Mouse (Mus musculus): ENCODE data around the gene Pdss2.

Pdss2 gene

GRCm38 (mm10) chr10:43312658-43313417 lies 91.6 kb downstream of the Pdss2 start:
- DNase-seq (ENCODE audit: low spot score) = no peak

DNA sequence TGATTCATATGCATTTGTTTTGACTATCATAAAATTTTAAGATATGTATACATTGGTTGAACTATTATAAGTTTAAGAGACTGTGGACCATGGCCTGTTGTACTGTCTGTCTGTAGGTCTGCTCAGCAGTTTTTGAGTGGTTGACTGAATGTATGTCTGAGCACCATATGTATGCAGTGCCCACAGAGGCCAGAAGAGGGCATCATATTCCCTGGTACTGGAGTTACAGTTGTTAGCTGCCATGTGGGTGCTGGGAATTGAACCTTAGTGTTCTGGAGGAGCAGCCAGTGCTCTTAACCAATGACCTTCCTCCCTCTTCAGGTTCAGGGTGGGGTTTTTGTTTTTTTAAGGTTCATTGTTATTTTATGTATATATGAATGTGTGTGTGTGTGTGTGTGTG lies 93.9 kb downstream of the Pdss2 start:
- no peak for DNase-seq (ENCODE audit: low spot score)

DNA sequence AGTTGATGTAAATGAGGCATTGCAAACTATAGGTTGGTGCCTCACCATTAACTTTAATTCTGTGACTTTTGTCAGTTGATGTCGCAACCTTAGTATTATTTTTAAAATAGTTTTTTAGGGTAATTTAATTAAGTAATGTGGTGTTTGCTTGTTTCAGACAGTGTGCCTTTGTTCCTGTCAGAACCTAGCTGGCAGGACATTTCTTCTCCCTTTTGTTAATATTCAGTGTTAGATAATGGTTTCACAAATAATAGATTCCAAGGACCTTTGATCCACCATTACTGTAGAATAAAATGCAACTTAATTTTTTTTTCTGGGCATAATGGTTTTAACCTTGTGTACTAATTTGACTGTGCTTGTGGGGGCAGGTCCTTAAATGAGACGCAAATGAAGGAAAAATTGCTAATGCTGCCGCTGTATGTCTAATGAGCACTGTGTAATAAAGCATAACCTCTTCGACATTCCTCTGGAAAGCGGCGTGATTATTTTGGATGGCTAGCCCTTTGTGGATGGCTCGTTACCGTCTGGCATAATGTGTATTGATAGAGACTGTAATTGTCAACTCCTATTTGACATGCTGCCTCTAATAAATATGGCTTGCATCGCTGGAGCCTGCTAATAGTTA lies 96.2 kb downstream of the Pdss2 start:
- DNase-seq (ENCODE audit: low spot score) = no peak

- DNase-seq (ENCODE audit: low spot score) = no peak
These were observed 99.7 kb downstream of the Pdss2 start for GRCm38 (mm10) chr10:43321019-43321418.

- DNase-seq (ENCODE audit: low spot score) = no peak
These were observed 101.3 kb downstream of the Pdss2 start for GRCm38 (mm10) chr10:43322446-43323178.

DNA sequence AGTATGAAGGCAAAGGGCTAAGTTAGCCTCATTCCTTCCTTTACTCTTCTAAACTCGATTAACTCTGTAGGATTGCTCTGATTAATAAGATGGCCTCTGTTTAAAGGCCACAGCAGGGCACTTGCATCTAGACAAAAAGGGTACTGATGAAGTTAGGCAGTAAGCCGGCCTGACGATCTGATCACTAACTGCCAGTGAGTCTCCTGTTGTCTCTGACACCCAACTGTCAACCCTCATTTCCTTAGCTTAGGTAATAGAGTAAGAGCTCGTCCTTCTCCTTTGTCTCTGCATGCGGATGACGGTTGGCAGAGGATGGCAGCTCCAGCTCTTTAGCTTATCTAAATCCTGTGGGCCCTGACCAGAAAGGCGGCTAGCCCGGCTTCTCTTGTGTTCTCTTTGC lies 102.1 kb downstream of the Pdss2 start:
- DNase-seq (ENCODE audit: low spot score) = no peak

- DNase-seq (ENCODE audit: low spot score) = no peak
These were observed 108.5 kb downstream of the Pdss2 start for GRCm38 (mm10) chr10:43329813-43330212.

- DNase-seq (ENCODE audit: low spot score) = no peak
These were observed 109.4 kb downstream of the Pdss2 start for GRCm38 (mm10) chr10:43330691-43331090.

DNA sequence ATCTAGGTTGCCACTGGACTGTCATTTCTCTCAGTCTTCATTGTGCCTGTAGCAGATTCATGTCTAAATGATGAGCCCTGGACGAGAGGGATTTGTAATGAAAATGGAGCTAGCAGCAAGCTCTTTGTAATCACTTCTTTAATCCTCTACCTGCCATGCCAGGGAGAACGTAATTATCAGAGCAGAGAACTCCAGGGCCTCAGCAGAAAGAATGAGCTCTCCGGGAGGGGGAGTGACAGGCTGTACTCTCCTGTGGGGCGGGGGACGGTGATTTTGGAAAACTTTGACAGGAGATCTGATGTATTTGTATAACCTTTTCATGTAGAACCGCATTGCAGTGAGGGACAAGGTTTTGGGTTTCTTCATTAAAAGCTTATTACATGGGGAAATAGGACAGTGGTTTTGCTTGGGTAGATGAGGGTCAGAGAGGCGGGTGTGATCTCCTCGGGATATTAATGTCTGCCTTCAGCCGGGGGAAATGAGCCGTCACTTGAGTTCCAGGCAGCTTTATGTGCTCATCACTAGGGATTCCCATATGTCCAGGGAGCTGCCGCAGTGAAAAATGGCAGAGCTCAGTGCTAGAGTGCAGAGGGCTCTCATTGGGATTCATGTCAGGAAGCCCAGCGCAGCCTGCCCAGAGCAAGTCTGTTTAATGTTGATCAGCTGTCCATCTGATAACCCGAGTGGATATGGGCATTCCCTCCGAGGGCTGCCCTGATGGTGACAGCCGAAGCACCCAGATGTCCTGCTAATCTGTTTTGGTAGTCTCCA lies 110.8 kb downstream of the Pdss2 start:
- peak; percentile 42 for DNase-seq (ENCODE audit: low spot score)

GRCm38 (mm10) chr10:43335874-43336273 lies 114.6 kb downstream of the Pdss2 start:
- DNase-seq (ENCODE audit: low spot score) = no peak

GRCm38 (mm10) chr10:43337110-43337509 lies 115.8 kb downstream of the Pdss2 start:
- no peak for DNase-seq (ENCODE audit: low spot score)

GRCm38 (mm10) chr10:43339811-43340210 lies 118.5 kb downstream of the Pdss2 start:
- no peak for DNase-seq (ENCODE audit: low spot score)

GRCm38 (mm10) chr10:43349718-43350117 lies 128.4 kb downstream of the Pdss2 start:
- DNase-seq (ENCODE audit: low spot score) = no peak

- DNase-seq (ENCODE audit: low spot score) = peak; percentile 15
These were observed 136.6 kb downstream of the Pdss2 start for GRCm38 (mm10) chr10:43357884-43358283.

- no peak for DNase-seq (ENCODE audit: low spot score)
These were observed 141.7 kb downstream of the Pdss2 start for GRCm38 (mm10) chr10:43362947-43363346.

GRCm38 (mm10) chr10:43363431-43363851 lies 142.2 kb downstream of the Pdss2 start:
- DNase-seq (ENCODE audit: low spot score) = no peak

DNA sequence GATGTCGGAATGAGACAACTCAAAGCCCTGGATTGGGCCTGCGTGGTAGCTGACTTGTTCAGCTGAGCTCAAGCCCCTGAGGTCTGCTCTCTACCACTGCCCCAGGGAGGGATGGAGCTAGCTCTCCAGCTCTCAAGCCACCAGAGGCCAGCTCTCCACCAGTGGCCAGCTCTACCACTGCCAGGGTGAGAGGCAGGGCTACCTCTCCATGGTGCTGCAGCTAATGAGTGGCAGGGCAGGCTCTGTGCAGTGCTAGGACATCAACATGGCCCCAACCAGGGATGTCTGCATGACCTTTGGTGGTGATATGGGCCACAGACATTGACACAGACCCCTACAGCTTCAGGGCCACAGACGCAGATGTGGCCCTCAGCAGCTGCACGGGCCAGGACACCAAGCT lies 144.6 kb downstream of the Pdss2 start:
- DNase-seq (ENCODE audit: low spot score) = no peak

GRCm38 (mm10) chr10:43368611-43369010 lies 147.3 kb downstream of the Pdss2 start:
- no peak for DNase-seq (ENCODE audit: low spot score)

DNA sequence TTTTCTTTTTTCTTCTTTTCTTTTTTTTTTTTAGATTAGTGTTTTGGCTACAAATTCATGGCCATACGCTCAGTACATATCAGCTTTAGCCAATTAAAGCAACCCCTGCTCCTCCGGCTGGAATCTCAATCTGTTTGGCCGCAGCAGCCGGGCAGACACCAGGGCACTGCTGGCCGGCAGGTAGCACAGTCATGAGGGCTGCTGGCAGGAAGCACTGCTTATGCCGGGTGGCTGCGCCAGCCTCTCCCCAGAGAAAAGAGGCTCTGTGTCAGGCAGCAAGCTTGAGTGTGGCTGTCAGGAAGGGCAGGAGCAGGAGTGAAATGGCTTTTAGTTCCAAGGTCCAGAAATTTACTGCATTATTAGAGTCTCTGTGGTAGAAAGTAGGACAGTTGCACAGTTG lies 151.0 kb downstream of the Pdss2 start:
- DNase-seq (ENCODE audit: low spot score) = no peak

- DNase-seq (ENCODE audit: low spot score) = no peak
These were observed 151.7 kb downstream of the Pdss2 start for GRCm38 (mm10) chr10:43373035-43373434.

- no peak for DNase-seq (ENCODE audit: low spot score)
These were observed 152.4 kb downstream of the Pdss2 start for GRCm38 (mm10) chr10:43373666-43374065.

DNA sequence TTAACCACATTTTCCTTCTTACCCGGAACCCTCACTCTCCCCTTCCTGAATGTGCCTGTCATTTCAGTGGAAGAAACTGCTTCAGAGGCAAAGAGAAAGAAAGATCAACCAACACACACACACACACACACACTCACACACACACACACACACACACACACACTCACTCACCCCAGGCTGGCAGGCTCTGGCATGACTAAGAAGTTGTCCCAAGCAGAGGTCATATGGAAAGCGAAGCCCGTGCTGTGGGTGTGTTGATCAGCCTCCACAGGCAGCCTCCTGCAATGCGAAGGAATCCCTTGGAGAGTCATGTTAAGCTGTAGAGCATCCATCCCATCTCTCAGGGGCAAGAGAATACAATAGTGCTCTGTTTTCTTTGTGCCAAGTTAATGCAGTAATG lies 154.0 kb downstream of the Pdss2 start:
- DNase-seq (ENCODE audit: low spot score) = no peak

Data from yolk sac, embryonic 10.5 days (tissue).